Mouse (Mus musculus) hindbrain, embryonic 10.5 days (tissue): ENCODE measurements around the gene Gpx7. TPM values are rescaled to one million over a fixed set of nuclear protein-coding genes. Genes with fewer than 3 reads are reported as not detected.

Source experiments
- DNase-seq: peaks from one replicate; pipeline ENCODE4 v3.0.0-alpha.2; 2017; ENCODE audit warnings: low spot score
- H3K27ac ChIP-seq: fragments of 300-500 bp; sonication (generic); 2 replicates; pipeline ENCODE4 v1.5.1; 2016; ENCODE audit warnings: mild to moderate bottlenecking, moderate library complexity
- H3K27me3 ChIP-seq: fragments of 300-500 bp; sonication (generic); 2 replicates; pipeline ENCODE4 v1.6.1; 2016; ENCODE audit warnings: mild to moderate bottlenecking; ENCODE audit not compliant: poor library complexity, insufficient read depth, severe bottlenecking
- H3K36me3 ChIP-seq: fragments of 300-500 bp; sonication (generic); 2 replicates; pipeline ENCODE4 v1.6.1; 2016; ENCODE audit warnings: mild to moderate bottlenecking, moderate library complexity
- H3K4me1 ChIP-seq: fragments of 300-500 bp; sonication (generic); replicated peaks from 2 replicates; pipeline ENCODE4 v1.6.1; 2016; ENCODE audit warnings: mild to moderate bottlenecking
- H3K4me3 ChIP-seq: fragments of 300-500 bp; sonication (generic); 2 replicates; pipeline ENCODE4 v1.5.1; 2016; ENCODE audit warnings: mild to moderate bottlenecking, moderate library complexity
- H3K9me3 ChIP-seq: fragments of 300-500 bp; sonication (generic); 2 replicates; pipeline ENCODE4 v1.6.1; 2016; ENCODE audit warnings: mild to moderate bottlenecking, moderate library complexity
- WGBS: fragments of 180-500 bp; shearing (Covaris S2); methylation state at CpG from one replicate; pipeline ENCODE4 v1.1.7; 2016; 5-methylcytosine and 5-hydroxymethylcytosine counted together
- polyA plus RNA-seq: library from polyadenylated mRNA; unstranded; fragments of >200 nt; fragmentation: Nextera tagmentation; extraction: Ambion mirVana; gene quantifications from 2 replicates; pipeline ENCODE4 v1.2.1, GENCODE M21; 2016

Gpx7 gene
- polyA plus RNA-seq, result 45.9 and 56.0 TPM in 2 replicates

DNA sequence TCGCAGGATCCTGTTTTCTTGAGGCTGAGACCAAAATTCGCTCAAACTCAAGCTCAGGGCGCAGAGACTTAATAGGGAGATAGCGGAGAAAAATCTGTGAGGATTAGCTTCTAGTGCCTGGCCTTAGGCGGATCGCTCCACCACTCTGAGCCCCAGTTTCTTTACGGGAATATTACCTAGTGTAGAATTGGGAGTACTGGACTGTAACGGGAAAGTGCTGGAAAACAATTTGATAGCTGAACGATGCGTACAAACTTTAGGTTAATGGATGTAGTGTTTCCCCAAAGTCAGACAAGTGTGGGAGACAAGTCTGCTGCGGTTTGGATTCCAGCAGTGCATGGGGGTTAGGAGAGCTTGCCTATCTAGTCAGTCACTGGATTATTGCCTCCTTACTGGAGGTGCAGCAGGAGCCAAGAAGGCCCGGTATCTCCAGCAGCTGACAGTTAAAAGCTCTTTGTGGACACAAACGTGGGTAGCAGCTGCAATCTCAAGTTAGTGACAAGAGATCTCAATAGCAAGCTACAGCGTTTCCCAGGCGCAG, at the start of gene Gpx7:
Gene Gpx7 (minus strand): TSS at position 101 of the 541 bp plus-strand sequence.
- 6% methylated on average over 15 of the region's 15 CpGs for WGBS
- H3K27ac ChIP-seq, result peak within 1 kb of the TSS; percentile 88

GRCm38 (mm10) chr4:108456028-108456427, 49.3 kb upstream of the Gpx7 start:
- Histone ChIP-seq H3K9me3 (no peaks in the 10 kb centered on the region), H3K36me3 (no peaks in the 10 kb centered on the region), H3K27ac (no peak overlapping the region), H3K4me3 (no peak overlapping the region), H3K4me1 (peaks cover 16% of the 10 kb centered on the region), H3K27me3 (no peaks in the 10 kb centered on the region)
- DNase-seq, result no peak
- WGBS, result 81% methylated on average over 2 of the region's 2 CpGs

More for the DNA sequence above, at the start of gene Gpx7:
- peak; percentile 32 for DNase-seq
- Histone ChIP-seq H3K4me3 (peak within 1 kb of the TSS; percentile 54), H3K9me3 (no peaks in the 10 kb centered on the region), H3K27me3 (peaks cover 10% of the 10 kb centered on the region; the same call in 1 of the 2 replicates), H3K36me3 (no peaks in the 10 kb centered on the region), H3K4me1 (peaks cover 28% of the 10 kb centered on the region)

- WGBS, result 76% methylated on average over 7 of the region's 7 CpGs
- no peak overlapping the region for H3K27ac ChIP-seq
These were observed 41.3 kb upstream of the Gpx7 start for GRCm38 (mm10) chr4:108448091-108448490.

DNA sequence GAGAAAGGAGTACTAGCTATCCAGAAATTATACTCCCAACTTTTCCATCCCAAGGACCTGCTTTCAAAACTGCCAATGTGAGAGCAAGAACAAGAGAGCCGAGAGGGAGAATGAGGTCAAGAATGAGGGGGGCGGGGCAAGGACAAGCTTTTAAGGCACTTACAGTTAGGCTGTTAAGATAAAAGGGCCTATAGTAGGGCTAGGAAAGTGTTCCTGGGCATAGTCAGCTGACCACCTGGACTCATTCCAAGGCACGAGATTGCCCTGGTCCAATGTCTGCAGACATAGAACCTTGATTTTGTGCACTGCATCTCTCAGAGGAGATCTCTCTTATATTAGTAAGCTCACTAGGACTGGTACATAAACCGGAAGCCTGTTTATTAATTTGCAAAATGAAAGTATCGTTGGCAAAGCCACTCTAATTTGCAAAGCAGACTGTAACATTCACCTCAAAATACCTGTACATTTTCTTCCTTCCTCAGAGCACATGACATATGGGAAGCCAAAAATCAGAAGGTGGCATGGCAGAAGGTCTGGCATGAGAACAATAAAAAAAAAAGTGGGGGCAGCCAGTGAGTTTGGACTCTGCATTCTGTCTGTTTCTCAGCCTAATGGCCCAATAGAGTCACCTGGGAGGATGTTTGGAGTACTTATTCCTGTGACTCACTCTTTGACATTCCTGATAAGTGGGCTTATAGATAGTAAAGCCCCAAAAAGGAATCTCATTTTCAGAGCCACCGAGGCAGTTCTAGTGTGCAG, 31.5 kb upstream of the Gpx7 start:
- peaks cover 4% of the 10 kb centered on the region for H3K4me1 ChIP-seq
- H3K27me3 ChIP-seq, result no peaks in the 10 kb centered on the region
- WGBS, result 77% methylated on average over 6 of the region's 6 CpGs

More at GRCm38 (mm10) chr4:108448091-108448490, 41.3 kb upstream of the Gpx7 start:
- Histone ChIP-seq H3K4me3 (no peak overlapping the region), H3K9me3 (no peaks in the 10 kb centered on the region), H3K27me3 (no peaks in the 10 kb centered on the region), H3K4me1 (no peaks in the 10 kb centered on the region), H3K36me3 (no peaks in the 10 kb centered on the region)
- no peak for DNase-seq

GRCm38 (mm10) chr4:108436225-108436624, 29.5 kb upstream of the Gpx7 start:
- whole genome bisulfite sequencing, result 87% methylated on average over 1 of the region's 1 CpGs
- DNase-seq, result no peak
- H3K4me1 ChIP-seq, result peaks cover 22% of the 10 kb centered on the region

More for the DNA sequence above, 31.5 kb upstream of the Gpx7 start:
- DNase-seq, result no peak
- H3K27ac ChIP-seq, result no peak overlapping the region
- H3K9me3 ChIP-seq, result no peaks in the 10 kb centered on the region
- no peaks in the 10 kb centered on the region for H3K36me3 ChIP-seq
- H3K4me3 ChIP-seq, result no peak overlapping the region

DNA sequence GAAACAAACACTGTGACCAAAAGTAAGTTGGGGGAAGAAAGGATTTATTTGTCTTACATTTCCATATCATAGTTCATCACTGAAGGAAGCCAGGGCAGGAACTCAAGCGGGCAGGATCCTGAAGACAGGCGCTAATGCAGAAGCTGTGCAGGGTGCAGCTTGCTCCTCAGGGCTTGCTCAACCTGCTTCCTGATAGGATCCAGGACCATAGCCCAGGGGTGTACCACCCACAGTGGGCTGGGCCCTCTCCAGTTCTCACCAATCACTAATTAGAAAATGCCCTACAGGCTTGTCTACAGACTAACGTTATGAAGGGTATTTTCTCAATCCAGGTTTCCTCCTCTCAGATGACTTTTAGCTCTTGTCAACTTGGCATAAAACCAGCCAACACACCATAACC, 28.9 kb upstream of the Gpx7 start:
- no peak for DNase-seq
- H3K4me1 ChIP-seq, result peaks cover 28% of the 10 kb centered on the region
- no peak overlapping the region for H3K4me3 ChIP-seq
- H3K36me3 ChIP-seq, result no peaks in the 10 kb centered on the region
- WGBS, result 74% methylated on average over 3 of the region's 3 CpGs
- H3K27ac ChIP-seq, result no peak overlapping the region
- no peaks in the 10 kb centered on the region for H3K27me3 ChIP-seq
- H3K9me3 ChIP-seq, result no peaks in the 10 kb centered on the region

More at GRCm38 (mm10) chr4:108436225-108436624, 29.5 kb upstream of the Gpx7 start:
- no peaks in the 10 kb centered on the region for H3K9me3 ChIP-seq
- H3K27ac ChIP-seq, result no peak overlapping the region
- H3K36me3 ChIP-seq, result no peaks in the 10 kb centered on the region
- no peaks in the 10 kb centered on the region for H3K27me3 ChIP-seq
- no peak overlapping the region for H3K4me3 ChIP-seq

GRCm38 (mm10) chr4:108434781-108435180, 28.0 kb upstream of the Gpx7 start:
- Histone ChIP-seq H3K27me3 (no peaks in the 10 kb centered on the region), H3K4me3 (no peak overlapping the region), H3K9me3 (no peaks in the 10 kb centered on the region), H3K27ac (no peak overlapping the region), H3K4me1 (peaks cover 30% of the 10 kb centered on the region), H3K36me3 (no peaks in the 10 kb centered on the region)
- DNase-seq, result no peak
- WGBS, result 95% methylated on average over 3 of the region's 3 CpGs

GRCm38 (mm10) chr4:108434221-108434620, 27.5 kb upstream of the Gpx7 start:
- 85% methylated on average over 4 of the region's 4 CpGs for WGBS
- peaks cover 30% of the 10 kb centered on the region for H3K4me1 ChIP-seq
- no peaks in the 10 kb centered on the region for H3K27me3 ChIP-seq
- DNase-seq, result no peak
- H3K9me3 ChIP-seq, result no peaks in the 10 kb centered on the region
- no peaks in the 10 kb centered on the region for H3K36me3 ChIP-seq
- no peak overlapping the region for H3K4me3 ChIP-seq
- H3K27ac ChIP-seq, result no peak overlapping the region

DNA sequence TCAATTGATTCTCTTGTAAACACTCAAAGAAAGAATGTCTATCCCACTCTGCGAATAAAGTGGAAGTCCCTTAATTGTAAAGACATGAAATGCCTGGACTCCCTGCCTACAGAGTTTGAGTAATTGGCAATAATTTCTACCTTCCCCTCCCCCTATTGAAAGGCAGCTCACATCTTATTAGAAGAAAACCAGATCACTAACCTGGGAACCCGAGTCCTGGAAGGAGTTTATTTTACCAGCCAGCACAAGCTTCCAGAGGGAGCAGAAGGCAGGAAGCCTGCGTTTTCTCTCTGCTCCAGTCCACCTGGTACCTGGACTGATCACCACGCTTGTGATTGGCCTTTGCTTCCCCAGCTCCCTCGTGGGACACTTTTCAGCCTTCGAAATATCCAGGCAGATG, 26.6 kb upstream of the Gpx7 start:
- H3K9me3 ChIP-seq, result no peaks in the 10 kb centered on the region
- no peaks in the 10 kb centered on the region for H3K36me3 ChIP-seq
- H3K4me3 ChIP-seq, result no peak overlapping the region
- H3K27me3 ChIP-seq, result no peaks in the 10 kb centered on the region
- H3K27ac ChIP-seq, result peak overlapping the region; percentile 71; the same call in 1 of the 2 replicates
- peaks cover 30% of the 10 kb centered on the region for H3K4me1 ChIP-seq
- 47% methylated on average over 6 of the region's 6 CpGs for WGBS
- no peak for DNase-seq

DNA sequence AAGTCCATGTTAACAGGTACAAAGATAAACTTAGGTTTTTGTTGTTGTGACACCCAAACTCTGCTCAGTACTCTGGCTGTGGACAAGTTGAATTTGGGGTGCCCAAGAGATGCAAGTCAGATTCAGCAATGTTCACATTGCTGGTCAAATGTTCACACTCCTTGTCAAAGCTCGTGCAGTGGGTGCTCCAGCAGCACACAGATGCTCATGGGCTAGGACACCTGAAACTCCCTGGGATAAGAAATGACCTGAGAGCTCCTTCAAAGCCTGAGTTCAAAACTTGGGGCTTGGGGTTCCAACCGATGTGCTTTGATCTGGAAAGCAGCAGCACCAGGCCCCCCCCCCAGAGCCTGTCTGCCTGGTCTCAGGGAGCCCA, 24.8 kb upstream of the Gpx7 start:
- WGBS, result 28% methylated on average over 2 of the region's 2 CpGs
- Histone ChIP-seq H3K27me3 (no peaks in the 10 kb centered on the region), H3K27ac (peak overlapping the region; percentile 85), H3K4me1 (peaks cover 30% of the 10 kb centered on the region), H3K36me3 (no peaks in the 10 kb centered on the region), H3K4me3 (peak overlapping the region; percentile 6; the same call in 1 of the 2 replicates), H3K9me3 (no peaks in the 10 kb centered on the region)
- no peak for DNase-seq

- no peaks in the 10 kb centered on the region for H3K36me3 ChIP-seq
- peaks cover 36% of the 10 kb centered on the region for H3K4me1 ChIP-seq
- H3K27ac ChIP-seq, result peak overlapping the region; percentile 85
- H3K27me3 ChIP-seq, result no peaks in the 10 kb centered on the region
- 32% methylated on average over 4 of the region's 4 CpGs for WGBS
- no peaks in the 10 kb centered on the region for H3K9me3 ChIP-seq
- H3K4me3 ChIP-seq, result peak overlapping the region; percentile 6; the same call in 1 of the 2 replicates
- peak; percentile 83 for DNase-seq
These were observed 24.1 kb upstream of the Gpx7 start for GRCm38 (mm10) chr4:108430656-108431560.

DNA sequence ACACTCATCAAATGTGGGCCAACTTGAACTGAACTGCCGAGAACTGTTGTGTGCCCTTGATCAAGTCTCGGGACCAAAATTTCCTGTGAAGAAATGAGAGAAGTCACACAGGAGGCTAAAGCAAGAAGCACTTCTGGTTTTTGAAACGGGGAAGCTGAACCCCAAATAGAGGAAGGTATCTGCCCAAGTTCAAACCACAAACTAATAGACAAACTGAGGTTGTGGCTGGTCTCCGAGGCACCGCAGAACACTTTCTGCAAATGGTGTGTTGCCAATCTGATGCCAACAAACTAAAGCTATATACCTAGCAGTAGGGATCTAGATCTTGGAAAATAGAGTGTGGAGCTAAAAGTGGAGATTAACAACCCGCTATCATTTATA, 21.6 kb upstream of the Gpx7 start:
- H3K27me3 ChIP-seq, result no peaks in the 10 kb centered on the region
- no peaks in the 10 kb centered on the region for H3K36me3 ChIP-seq
- 88% methylated on average over 6 of the region's 6 CpGs for WGBS
- peaks cover 35% of the 10 kb centered on the region for H3K4me1 ChIP-seq
- no peaks in the 10 kb centered on the region for H3K9me3 ChIP-seq
- H3K4me3 ChIP-seq, result no peak overlapping the region
- no peak overlapping the region for H3K27ac ChIP-seq
- no peak for DNase-seq
